Mouse (Mus musculus) thymus, adult 2 months (tissue): ENCODE results near the gene Fgfr2.

Experiments
- CTCF ChIP-seq: fragments of 200-500 bp; IDR thresholded peaks from 2 replicates; pipeline ENCODE4 v1.5.1; 2012; ENCODE audit warnings: mild to moderate bottlenecking, control low read depth, low read length, moderate library complexity, borderline replicate concordance; ENCODE audit not compliant: control insufficient read depth, poor library complexity, insufficient read depth; ENCODE audit errors: extremely low read depth
- POLR2A ChIP-seq: fragments of 200-500 bp; IDR thresholded peaks from 2 replicates; pipeline ENCODE4 v1.6.1; 2012; ENCODE audit warnings: mild to moderate bottlenecking, low read length, control low read depth, moderate library complexity; ENCODE audit not compliant: control insufficient read depth, poor library complexity, insufficient read depth; ENCODE audit errors: extremely low read depth

- no peak for TF ChIP-seq POLR2A
- TF ChIP-seq CTCF, result no peak
Observed at GRCm38 (mm10) chr7:130972767-130973166, 2150.4 kb downstream of the Fgfr2 start.
